Mouse (Mus musculus): Measurements from ENCODE around the gene Plch2.

The Plch2 gene

GRCm38 (mm10) chr4:154960021-154960689 lies 96.4 kb downstream of the Plch2 start:
- no peak for DNase-seq (ENCODE audit: low read depth in 1 of 2, low spot score in 2 of 2)

- no peak for DNase-seq (ENCODE audit: low read depth in 1 of 2, low spot score in 2 of 2)
Observed at GRCm38 (mm10) chr4:154958621-154959020, 98.0 kb downstream of the Plch2 start.

GRCm38 (mm10) chr4:154958171-154958570 lies 98.4 kb downstream of the Plch2 start:
- DNase-seq (ENCODE audit: low read depth in 1 of 2, low spot score in 2 of 2), result no peak

GRCm38 (mm10) chr4:154957289-154957993 lies 99.1 kb downstream of the Plch2 start:
- DNase-seq (ENCODE audit: low read depth in 1 of 2, low spot score in 2 of 2), result no peak

GRCm38 (mm10) chr4:154956604-154957003 lies 100.0 kb downstream of the Plch2 start:
- DNase-seq (ENCODE audit: low read depth in 1 of 2, low spot score in 2 of 2), result no peak

- DNase-seq (ENCODE audit: low read depth in 1 of 2, low spot score in 2 of 2), result no peak
Observed at GRCm38 (mm10) chr4:154952461-154953241, 103.9 kb downstream of the Plch2 start.

GRCm38 (mm10) chr4:154949589-154949982 lies 107.0 kb downstream of the Plch2 start:
- DNase-seq (ENCODE audit: low read depth in 1 of 2, low spot score in 2 of 2), result no peak

GRCm38 (mm10) chr4:154948940-154949588 lies 107.5 kb downstream of the Plch2 start:
- DNase-seq (ENCODE audit: low read depth in 1 of 2, low spot score in 2 of 2), result no peak

GRCm38 (mm10) chr4:154948066-154948939 lies 108.3 kb downstream of the Plch2 start:
- DNase-seq (ENCODE audit: low read depth in 1 of 2, low spot score in 2 of 2), result no peak

GRCm38 (mm10) chr4:154946319-154946718 lies 110.3 kb downstream of the Plch2 start:
- DNase-seq (ENCODE audit: low read depth in 1 of 2, low spot score in 2 of 2), result no peak

GRCm38 (mm10) chr4:154944121-154944590 lies 112.4 kb downstream of the Plch2 start:
- peak; percentile 45 to 72 for DNase-seq (ENCODE audit: low read depth in 1 of 2, low spot score in 2 of 2)

- no peak for DNase-seq (ENCODE audit: low read depth in 1 of 2, low spot score in 2 of 2)
Observed at GRCm38 (mm10) chr4:154943323-154944039, 113.1 kb downstream of the Plch2 start.

- DNase-seq (ENCODE audit: low read depth in 1 of 2, low spot score in 2 of 2), result no peak
Observed at GRCm38 (mm10) chr4:154942632-154943322, 113.8 kb downstream of the Plch2 start.

- DNase-seq (ENCODE audit: low read depth in 1 of 2, low spot score in 2 of 2), result no peak
Observed at GRCm38 (mm10) chr4:154941831-154942230, 114.8 kb downstream of the Plch2 start.

GRCm38 (mm10) chr4:154940156-154940555 lies 116.4 kb downstream of the Plch2 start:
- no peak for DNase-seq (ENCODE audit: low read depth in 1 of 2, low spot score in 2 of 2)

GRCm38 (mm10) chr4:154937746-154938145 lies 118.8 kb downstream of the Plch2 start:
- DNase-seq (ENCODE audit: low read depth in 1 of 2, low spot score in 2 of 2), result no peak

- DNase-seq (ENCODE audit: low read depth in 1 of 2, low spot score in 2 of 2), result no peak
Observed at GRCm38 (mm10) chr4:154936542-154937255, 119.9 kb downstream of the Plch2 start.

GRCm38 (mm10) chr4:154935788-154936187 lies 120.8 kb downstream of the Plch2 start:
- no peak for DNase-seq (ENCODE audit: low read depth in 1 of 2, low spot score in 2 of 2)

Measured in monocyte, adult 2 months (primary cell).